Mouse (Mus musculus) hindbrain, embryonic 13.5 days (tissue): ENCODE data around the gene Higd2a. TPM values are rescaled to one million over a fixed set of nuclear protein-coding genes. Genes with fewer than 3 reads are reported as not detected.

Source experiments
- ATAC-seq: fragments of 200-750 bp; cut with Nextera tagmentation; 2 replicates; pipeline ENCODE4 v1.8.0; 2017; ENCODE audit warnings: moderate TSS enrichment; ENCODE audit not compliant: low FRiP score
- H3K27ac ChIP-seq: fragments of 300-500 bp; sonication (generic); 2 replicates; pipeline ENCODE4 v1.5.1; 2015; ENCODE audit warnings: inconsistent platforms, mild to moderate bottlenecking, moderate library complexity
- H3K27me3 ChIP-seq: fragments of 300-500 bp; sonication (generic); 2 replicates; pipeline ENCODE4 v1.6.1; 2015; ENCODE audit warnings: mild to moderate bottlenecking, inconsistent platforms
- H3K36me3 ChIP-seq: fragments of 300-500 bp; sonication (generic); 2 replicates; pipeline ENCODE4 v1.6.1; 2015; ENCODE audit warnings: mild to moderate bottlenecking, inconsistent platforms
- H3K4me1 ChIP-seq: fragments of 300-500 bp; sonication (generic); replicated peaks from 2 replicates; pipeline ENCODE4 v1.6.1; 2015; ENCODE audit warnings: inconsistent platforms
- H3K4me2 ChIP-seq: fragments of 300-500 bp; sonication (generic); 2 replicates; pipeline ENCODE4 v1.6.1; 2015; ENCODE audit warnings: inconsistent platforms, mild to moderate bottlenecking, moderate library complexity
- H3K4me3 ChIP-seq: fragments of 300-500 bp; sonication (generic); 2 replicates; pipeline ENCODE4 v1.5.1; 2015; ENCODE audit warnings: mild to moderate bottlenecking, inconsistent platforms
- H3K9ac ChIP-seq: fragments of 300-500 bp; sonication (generic); 2 replicates; pipeline ENCODE4 v1.6.1; 2015; ENCODE audit warnings: mild to moderate bottlenecking, inconsistent platforms
- H3K9me3 ChIP-seq: fragments of 300-500 bp; sonication (generic); 2 replicates; pipeline ENCODE4 v1.6.1; 2016; ENCODE audit warnings: inconsistent platforms
- WGBS: fragments of 180-500 bp; shearing (Covaris S2); methylation state at CpG from one replicate; pipeline ENCODE4 v1.1.7; 2015; 5-methylcytosine and 5-hydroxymethylcytosine counted together
- polyA plus RNA-seq: library from polyadenylated mRNA; unstranded; fragments of >200 nt; fragmentation: Nextera tagmentation; extraction: Ambion mirVana; gene quantifications from 2 replicates; pipeline ENCODE4 v1.2.1, GENCODE M21; 2015

The Higd2a gene
- 232 and 248 TPM in 2 replicates for polyA plus RNA-seq

GRCm38 (mm10) chr13:54589996-54590951 lies at the start of gene Higd2a, which contains the start of gene Nop16:
Higd2a (plus strand) TSS chr13:54590207.
Nop16 (minus strand) TSS chr13:54590090.
- WGBS = under 1% methylated on average over 50 of the region's 51 CpGs
- peaks cover 30% of the 10 kb centered on the region for H3K4me1 ChIP-seq
- peak within 1 kb of the TSS; percentile 86 for H3K9ac ChIP-seq
- peaks cover 53% of the 10 kb centered on the region for H3K36me3 ChIP-seq
- peak within 1 kb of the TSS; percentile 86 for H3K4me3 ChIP-seq
- peak within 1 kb of the TSS; percentile 85 for H3K4me2 ChIP-seq
- ATAC-seq = peak; percentile 98
- H3K27ac ChIP-seq = peak within 1 kb of the TSS; percentile 94
- no peaks in the 10 kb centered on the region for H3K27me3 ChIP-seq
- no peaks in the 10 kb centered on the region for H3K9me3 ChIP-seq

- no peak overlapping the region for H3K27ac ChIP-seq
- no peak for ATAC-seq
- no peak overlapping the region for H3K4me3 ChIP-seq
- no peaks in the 10 kb centered on the region for H3K27me3 ChIP-seq
- no peaks in the 10 kb centered on the region for H3K9me3 ChIP-seq
- no peak overlapping the region for H3K9ac ChIP-seq
- H3K4me2 ChIP-seq = no peak overlapping the region
- H3K4me1 ChIP-seq = no peaks in the 10 kb centered on the region
- WGBS = 88% methylated on average over 7 of the region's 7 CpGs
- H3K36me3 ChIP-seq = peaks cover 70% of the 10 kb centered on the region
These were observed 42.0 kb upstream of the Higd2a start for GRCm38 (mm10) chr13:54548036-54548435.

DNA sequence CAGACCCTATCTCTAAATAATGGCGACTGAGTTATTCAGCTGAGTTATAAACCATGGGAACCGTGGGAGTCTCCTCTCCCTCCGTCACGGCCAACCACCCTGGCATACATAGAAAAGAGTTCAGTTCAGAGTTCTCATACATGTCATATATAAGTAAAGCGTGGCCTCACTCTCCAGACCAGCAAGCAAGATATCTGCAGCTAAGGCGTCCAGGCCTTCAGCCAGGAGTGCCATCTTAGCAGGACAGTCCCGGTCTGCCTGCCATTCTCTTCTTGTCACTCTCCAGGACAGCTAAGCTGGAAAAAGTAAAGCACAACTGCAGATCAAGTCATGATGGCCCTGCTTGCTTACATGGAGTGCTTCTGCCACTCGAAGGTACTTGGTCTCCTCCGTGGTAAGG lies 33.8 kb upstream of the Higd2a start:
- H3K36me3 ChIP-seq = peaks cover 96% of the 10 kb centered on the region
- H3K4me1 ChIP-seq = no peaks in the 10 kb centered on the region
- H3K4me2 ChIP-seq = no peak overlapping the region
- H3K27ac ChIP-seq = no peak overlapping the region
- H3K4me3 ChIP-seq = no peak overlapping the region
- H3K27me3 ChIP-seq = no peaks in the 10 kb centered on the region
- no peak for ATAC-seq
- H3K9ac ChIP-seq = no peak overlapping the region
- no peaks in the 10 kb centered on the region for H3K9me3 ChIP-seq
- 97% methylated on average over 9 of the region's 9 CpGs for WGBS

- Histone ChIP-seq H3K9me3 (no peaks in the 10 kb centered on the region), H3K27ac (no peak overlapping the region), H3K4me2 (no peak overlapping the region), H3K36me3 (peaks cover 96% of the 10 kb centered on the region), H3K4me3 (no peak overlapping the region), H3K27me3 (no peaks in the 10 kb centered on the region), H3K9ac (no peak overlapping the region), H3K4me1 (no peaks in the 10 kb centered on the region)
- WGBS = 89% methylated on average over 3 of the region's 3 CpGs
- ATAC-seq = no peak
These were observed 33.2 kb upstream of the Higd2a start for GRCm38 (mm10) chr13:54556796-54557195.

DNA sequence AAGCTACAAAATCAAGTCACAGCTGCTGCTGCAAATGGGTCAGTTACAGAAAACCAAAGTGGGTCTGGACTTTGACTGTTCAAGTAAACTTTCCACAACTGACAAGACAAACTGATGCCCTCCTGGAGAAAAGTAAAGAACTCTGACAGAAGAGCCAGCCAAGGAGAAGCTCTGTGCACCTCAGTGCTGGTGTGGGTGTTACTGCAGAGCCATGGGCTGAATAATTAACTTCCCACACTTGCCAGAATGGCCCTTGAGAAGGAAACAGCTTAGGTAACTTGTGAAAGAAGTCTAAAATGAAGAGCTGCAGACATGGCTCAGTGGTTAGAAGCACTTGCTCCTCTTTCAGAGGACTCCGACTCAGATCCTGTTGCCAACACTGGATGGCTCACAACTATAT lies 32.4 kb upstream of the Higd2a start:
- Histone ChIP-seq H3K9ac (no peak overlapping the region), H3K9me3 (no peaks in the 10 kb centered on the region), H3K27me3 (no peaks in the 10 kb centered on the region), H3K4me3 (no peak overlapping the region), H3K36me3 (peaks cover 95% of the 10 kb centered on the region), H3K4me1 (peaks cover 4% of the 10 kb centered on the region), H3K27ac (no peak overlapping the region), H3K4me2 (no peak overlapping the region)
- WGBS = 100% methylated on average over 1 of the region's 1 CpGs
- no peak for ATAC-seq

- Histone ChIP-seq H3K36me3 (peaks cover 84% of the 10 kb centered on the region), H3K9me3 (no peaks in the 10 kb centered on the region), H3K4me1 (peaks cover 19% of the 10 kb centered on the region), H3K27me3 (no peaks in the 10 kb centered on the region), H3K4me3 (no peak overlapping the region), H3K27ac (no peak overlapping the region), H3K9ac (no peak overlapping the region), H3K4me2 (no peak overlapping the region)
- WGBS = 96% methylated on average over 2 of the region's 2 CpGs
- ATAC-seq = no peak
These were observed 30.4 kb upstream of the Higd2a start for GRCm38 (mm10) chr13:54559656-54560055.

- no peak overlapping the region for H3K9ac ChIP-seq
- H3K27ac ChIP-seq = no peak overlapping the region
- H3K4me1 ChIP-seq = peaks cover 19% of the 10 kb centered on the region
- no peak for ATAC-seq
- no peak overlapping the region for H3K4me2 ChIP-seq
- 95% methylated on average over 7 of the region's 7 CpGs for WGBS
- H3K27me3 ChIP-seq = no peaks in the 10 kb centered on the region
- no peaks in the 10 kb centered on the region for H3K9me3 ChIP-seq
- H3K4me3 ChIP-seq = no peak overlapping the region
- H3K36me3 ChIP-seq = peaks cover 76% of the 10 kb centered on the region
These were observed 29.4 kb upstream of the Higd2a start for GRCm38 (mm10) chr13:54560608-54561007.

DNA sequence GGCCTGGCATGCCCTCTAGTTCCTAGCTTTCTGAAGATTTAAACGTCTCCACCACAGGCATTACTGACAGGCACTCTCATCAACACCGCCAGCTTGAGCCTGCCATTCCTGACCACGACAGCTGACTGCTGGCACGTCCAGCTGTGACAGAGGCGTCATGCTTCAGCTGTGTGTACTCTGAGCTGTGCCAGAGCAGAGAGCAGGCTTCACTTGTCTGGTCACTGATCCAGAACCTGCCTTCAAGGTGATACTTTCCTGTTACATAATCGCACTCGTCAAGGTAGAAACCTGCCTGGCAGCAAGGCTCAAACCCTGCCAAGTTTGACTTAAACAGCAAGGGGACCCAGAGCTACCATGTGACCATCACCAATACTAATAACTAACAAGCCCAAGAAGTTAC lies 27.4 kb upstream of the Higd2a start:
- no peak overlapping the region for H3K4me3 ChIP-seq
- 83% methylated on average over 7 of the region's 7 CpGs for WGBS
- H3K9me3 ChIP-seq = no peaks in the 10 kb centered on the region
- no peak overlapping the region for H3K4me2 ChIP-seq
- ATAC-seq = no peak
- H3K9ac ChIP-seq = peak overlapping the region; percentile 1; the same call in 1 of the 2 replicates
- H3K36me3 ChIP-seq = peaks cover 57% of the 10 kb centered on the region
- peaks cover 19% of the 10 kb centered on the region for H3K4me1 ChIP-seq
- H3K27me3 ChIP-seq = no peaks in the 10 kb centered on the region
- no peak overlapping the region for H3K27ac ChIP-seq

GRCm38 (mm10) chr13:54564232-54565200 lies 25.5 kb upstream of the Higd2a start:
- Histone ChIP-seq H3K9me3 (no peaks in the 10 kb centered on the region), H3K36me3 (peaks cover 37% of the 10 kb centered on the region), H3K4me3 (peak overlapping the region; percentile 99), H3K4me1 (peaks cover 19% of the 10 kb centered on the region), H3K4me2 (peak overlapping the region; percentile 90), H3K27ac (peak overlapping the region; percentile 93), H3K27me3 (no peaks in the 10 kb centered on the region), H3K9ac (peak overlapping the region; percentile 99)
- 12% methylated on average over 45 of the region's 45 CpGs for WGBS
- ATAC-seq = peak; percentile 75

DNA sequence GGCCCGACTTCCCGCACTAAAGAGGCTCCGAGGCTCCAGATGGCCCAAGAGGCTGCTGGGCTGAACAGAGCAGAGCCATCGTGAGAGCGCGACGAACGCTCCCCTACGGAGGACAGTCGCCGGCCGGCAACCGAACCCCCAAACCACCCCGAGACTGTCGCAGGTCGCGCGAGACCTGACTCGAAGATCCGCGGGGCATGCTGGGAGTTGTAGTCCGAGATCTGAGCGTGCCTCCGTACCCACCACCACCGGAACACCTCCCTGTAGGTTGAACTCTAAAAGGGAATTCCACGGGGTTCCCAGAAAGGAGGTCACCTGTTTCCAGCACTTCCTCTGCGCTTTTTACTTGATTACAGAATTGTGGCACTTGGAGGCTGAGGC lies 24.8 kb upstream of the Higd2a start, which contains the start of gene 4833439L19Rik:
4833439L19Rik (minus strand) TSS at position 235 of the 381 bp plus-strand sequence.
- peaks cover 19% of the 10 kb centered on the region for H3K4me1 ChIP-seq
- H3K9me3 ChIP-seq = no peaks in the 10 kb centered on the region
- WGBS = under 1% methylated on average over 27 of the region's 27 CpGs
- H3K9ac ChIP-seq = peak within 1 kb of the TSS; percentile 99
- ATAC-seq = peak; percentile 97
- peak within 1 kb of the TSS; percentile 99 for H3K4me3 ChIP-seq
- peak within 1 kb of the TSS; percentile 93 for H3K27ac ChIP-seq
- H3K36me3 ChIP-seq = peaks cover 30% of the 10 kb centered on the region
- H3K27me3 ChIP-seq = no peaks in the 10 kb centered on the region
- H3K4me2 ChIP-seq = peak within 1 kb of the TSS; percentile 90

DNA sequence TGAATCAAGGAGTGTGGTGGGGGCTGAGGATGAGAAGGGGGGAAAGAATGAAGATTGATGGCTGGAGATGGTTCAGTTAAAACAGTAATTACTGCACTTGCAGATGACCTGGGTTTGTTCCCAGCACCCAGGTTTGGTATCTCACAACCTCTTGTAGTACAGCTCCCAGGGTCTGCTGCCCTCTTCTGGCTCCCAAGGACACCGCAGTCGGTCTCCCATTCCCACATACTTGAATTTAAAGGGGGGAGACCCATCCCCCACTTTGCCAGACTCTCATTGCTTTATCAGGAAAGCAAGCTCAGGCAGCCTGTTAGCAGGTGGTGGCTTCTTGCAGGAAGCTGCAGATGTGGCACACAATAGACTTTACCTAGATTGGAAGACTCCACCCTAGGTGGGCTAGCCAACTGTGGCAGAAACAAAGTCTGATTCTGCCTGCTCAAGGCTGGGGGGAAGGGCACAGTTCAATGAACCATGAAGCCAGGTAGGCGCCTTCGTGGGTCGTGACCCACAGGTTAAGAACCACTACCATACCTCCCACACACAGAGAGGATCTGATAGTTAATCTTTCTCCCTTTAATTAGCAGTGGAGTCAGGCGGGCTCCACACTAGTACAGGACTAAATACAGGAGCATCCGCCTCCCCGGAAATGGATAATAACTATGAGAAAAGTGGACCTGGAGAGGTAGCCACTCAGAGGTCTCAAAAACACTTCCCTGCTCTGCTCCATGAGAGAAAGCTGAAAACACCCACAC lies 24.2 kb upstream of the Higd2a start:
- Histone ChIP-seq H3K27ac (peak overlapping the region; percentile 93), H3K9ac (0 out of 2 replicates have a peak overlapping the region, but pooled peaks have one; percentile 99), H3K27me3 (no peaks in the 10 kb centered on the region), H3K4me2 (peak overlapping the region; percentile 90), H3K36me3 (peaks cover 25% of the 10 kb centered on the region), H3K4me3 (peak overlapping the region; percentile 99), H3K4me1 (peaks cover 19% of the 10 kb centered on the region), H3K9me3 (no peaks in the 10 kb centered on the region)
- peak; percentile 61 for ATAC-seq
- 39% methylated on average over 8 of the region's 8 CpGs for WGBS
